Mouse (Mus musculus) liver, embryonic 16.5 days (tissue): ENCODE data around the gene Hpgd. TPM values are rescaled to one million over a fixed set of nuclear protein-coding genes. Genes with fewer than 3 reads are reported as not detected.
A peak's percentile ranks its signal among the peaks of the same experiment; 100 is the strongest.
"Not testable (repeated sequence)": the region's sequence is repeated elsewhere in the genome, so short reads cannot be mapped to it uniquely, and the experiment has no call there.

ENCODE experiments used
- ATAC-seq: fragments of 200-750 bp; cut with Nextera tagmentation; 2 replicates; pipeline ENCODE4 v1.8.0; 2017; ENCODE audit warnings: low read depth, mild to moderate bottlenecking, moderate number of reproducible peaks, moderate library complexity
- H3K27ac ChIP-seq: fragments of 300-500 bp; sonication (generic); 2 replicates; pipeline ENCODE4 v1.5.1; 2014; ENCODE audit warnings: mild to moderate bottlenecking, low read length
- H3K27me3 ChIP-seq: fragments of 300-500 bp; sonication (generic); 2 replicates; pipeline ENCODE4 v1.6.1; 2014; ENCODE audit warnings: low read depth, low read length, mixed read lengths; ENCODE audit not compliant: control insufficient read depth, insufficient read depth
- H3K36me3 ChIP-seq: fragments of 300-500 bp; sonication (generic); 2 replicates; pipeline ENCODE4 v1.6.1; 2014; ENCODE audit warnings: mild to moderate bottlenecking; ENCODE audit not compliant: control insufficient read depth, insufficient read depth
- H3K4me1 ChIP-seq: fragments of 300-500 bp; sonication (generic); 2 replicates; pipeline ENCODE4 v1.6.1; 2014; ENCODE audit warnings: low read depth, low read length, mixed read lengths; ENCODE audit not compliant: control insufficient read depth
- H3K4me2 ChIP-seq: fragments of 300-500 bp; sonication (generic); 2 replicates; pipeline ENCODE4 v1.6.1; 2014; ENCODE audit warnings: low read depth, low read length, mixed read lengths
- H3K4me3 ChIP-seq: fragments of 300-500 bp; sonication (generic); 2 replicates; pipeline ENCODE4 v1.5.1; 2014; ENCODE audit warnings: low read depth, mild to moderate bottlenecking, low read length
- H3K9ac ChIP-seq: fragments of 300-500 bp; sonication (generic); 2 replicates; pipeline ENCODE4 v1.6.1; 2014; ENCODE audit warnings: low read depth, low read length
- H3K9me3 ChIP-seq: fragments of 300-500 bp; sonication (generic); replicated peaks from 2 replicates; pipeline ENCODE4 v1.6.1; 2016; ENCODE audit warnings: low read length; ENCODE audit not compliant: control insufficient read depth
- WGBS: fragments of 180-500 bp; shearing (Covaris S2); extraction: QIAGEN DNeasy Blood & Tissue Kit; methylation state at CpG from one replicate; pipeline ENCODE4 v1.1.7; 2014; ENCODE audit not compliant: insufficient replicate concordance; 5-methylcytosine and 5-hydroxymethylcytosine counted together
- polyA plus RNA-seq: library from polyadenylated mRNA; unstranded; fragments of >200 nt; fragmentation: Nextera tagmentation; extraction: Ambion mirVana; gene quantifications from 2 replicates; pipeline ENCODE4 v1.2.1, GENCODE M21; 2015

The Hpgd gene
- polyA plus RNA-seq, 1 experiment from 2014 or later, result 29.7 TPM

DNA sequence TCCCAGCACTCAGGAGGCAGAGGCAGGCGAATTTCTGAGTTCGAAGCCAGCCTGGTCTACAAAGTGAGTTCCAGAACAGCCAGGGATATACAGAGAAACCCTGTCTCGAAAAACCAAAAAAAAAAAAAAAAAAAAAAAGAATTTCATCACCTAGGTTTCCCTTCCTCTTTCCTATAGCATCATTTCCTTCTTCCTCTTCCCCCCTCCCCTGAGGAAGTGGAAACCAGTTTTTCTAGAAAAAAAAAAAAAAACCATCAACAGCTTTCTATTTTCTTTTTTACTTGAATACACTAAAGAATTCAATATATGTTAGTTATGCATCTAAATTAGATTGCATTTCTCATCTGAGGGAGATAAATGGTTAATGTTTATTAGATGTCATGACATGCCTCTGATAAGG lies 6.9 kb downstream of the Hpgd start:
- H3K4me3 ChIP-seq, H3K36me3 ChIP-seq, H3K27me3 ChIP-seq, H3K9ac ChIP-seq, H3K4me2 ChIP-seq, H3K9me3 ChIP-seq, H3K27ac ChIP-seq, H3K4me1 ChIP-seq, ATAC-seq: not testable (repeated sequence)
- 37% methylated on average over 3 of the region's 3 CpGs for WGBS

GRCm38 (mm10) chr8:56304595-56304994 lies 10.2 kb downstream of the Hpgd start:
- no peak overlapping the region for H3K27ac ChIP-seq
- H3K9ac ChIP-seq, result no peak overlapping the region
- no peaks in the 10 kb centered on the region for H3K9me3 ChIP-seq
- ATAC-seq, result no peak
- 47% methylated on average over 7 of the region's 7 CpGs for WGBS
- H3K27me3 ChIP-seq, result no peaks in the 10 kb centered on the region
- no peaks in the 10 kb centered on the region for H3K36me3 ChIP-seq
- no peaks in the 10 kb centered on the region for H3K4me1 ChIP-seq
- H3K4me2 ChIP-seq, result no peak overlapping the region
- no peak overlapping the region for H3K4me3 ChIP-seq

DNA sequence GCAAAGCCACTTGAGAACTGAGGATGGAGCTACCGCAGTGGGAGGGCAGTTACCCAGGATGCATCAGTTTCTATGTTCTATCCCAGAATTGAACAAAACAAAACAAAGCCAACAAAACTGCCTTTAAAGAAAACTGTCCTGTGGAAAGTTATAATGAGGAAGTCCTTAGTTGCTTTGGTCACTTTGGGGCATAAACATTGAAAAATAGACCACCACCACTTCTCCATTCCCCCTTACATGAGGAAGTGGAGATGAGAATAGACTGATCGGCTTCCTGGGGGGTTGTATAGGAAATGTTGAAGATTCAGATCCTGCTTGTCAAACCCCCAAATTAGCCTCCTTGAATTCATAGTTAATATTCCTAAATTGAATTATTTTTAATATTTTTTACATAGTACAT lies 19.2 kb downstream of the Hpgd start:
- H3K9me3 ChIP-seq, result no peaks in the 10 kb centered on the region

DNA sequence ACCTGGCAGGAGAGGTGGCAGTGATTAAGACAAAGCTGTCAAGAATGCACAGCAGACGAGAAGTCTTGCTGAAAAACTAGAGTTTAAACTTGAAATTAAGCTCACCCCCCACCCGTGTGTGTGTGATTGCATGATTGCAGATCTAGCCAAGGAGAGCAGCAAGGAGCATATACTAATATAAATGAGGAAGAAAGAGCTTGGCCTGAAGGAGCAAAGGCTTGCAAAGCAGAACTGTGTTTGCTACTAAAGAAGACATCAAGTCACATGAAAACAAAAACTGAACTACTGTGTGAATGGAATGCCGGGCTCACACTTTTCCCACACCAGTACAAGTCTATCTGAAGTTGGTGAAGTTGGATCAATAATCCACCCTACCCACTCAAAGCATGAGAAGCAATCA lies 20.8 kb downstream of the Hpgd start:
- 46% methylated on average over 3 of the region's 3 CpGs for WGBS
- Histone ChIP-seq H3K4me1 (no peaks in the 10 kb centered on the region), H3K9me3 (no peaks in the 10 kb centered on the region), H3K27ac (no peak overlapping the region), H3K4me3 (no peak overlapping the region), H3K9ac (no peak overlapping the region), H3K4me2 (no peak overlapping the region), H3K36me3 (no peaks in the 10 kb centered on the region), H3K27me3 (no peaks in the 10 kb centered on the region)
- ATAC-seq, result no peak

More for the DNA sequence above, 19.2 kb downstream of the Hpgd start:
- Histone ChIP-seq H3K27ac (no peak overlapping the region), H3K4me1 (no peaks in the 10 kb centered on the region), H3K36me3 (no peaks in the 10 kb centered on the region), H3K27me3 (no peaks in the 10 kb centered on the region), H3K4me3 (no peak overlapping the region), H3K4me2 (no peak overlapping the region), H3K9ac (no peak overlapping the region)
- 30% methylated on average over 2 of the region's 2 CpGs for WGBS
- no peak for ATAC-seq

DNA sequence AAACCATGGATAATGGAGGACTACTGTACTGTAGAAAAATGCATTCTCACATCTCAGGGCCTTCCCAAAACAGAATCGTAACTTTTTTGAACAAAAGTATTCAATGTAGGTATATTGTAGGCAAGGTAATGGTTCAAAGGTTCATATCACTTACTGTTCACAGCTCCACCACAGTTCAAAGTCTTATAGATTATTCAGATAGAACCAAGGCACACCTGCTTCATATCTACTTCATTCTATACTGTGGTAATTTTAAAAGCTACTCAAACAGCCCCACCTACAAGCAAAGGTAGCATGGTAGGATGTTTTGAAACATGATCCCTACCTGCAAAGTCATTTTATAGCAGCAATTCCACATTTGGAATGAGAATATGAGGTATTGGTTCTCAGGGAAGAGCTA lies 28.9 kb downstream of the Hpgd start:
- no peak overlapping the region for H3K4me2 ChIP-seq
- no peak overlapping the region for H3K4me3 ChIP-seq
- H3K36me3 ChIP-seq, result no peaks in the 10 kb centered on the region
- H3K9ac ChIP-seq, result no peak overlapping the region
- H3K9me3 ChIP-seq, result no peaks in the 10 kb centered on the region
- no peak overlapping the region for H3K27ac ChIP-seq
- H3K4me1 ChIP-seq, result no peaks in the 10 kb centered on the region
- no peak for ATAC-seq
- no peaks in the 10 kb centered on the region for H3K27me3 ChIP-seq
- 59% methylated on average over 1 of the region's 1 CpGs for whole genome bisulfite sequencing

GRCm38 (mm10) chr8:56327709-56328108 lies 33.3 kb downstream of the Hpgd start:
- ATAC-seq, result no peak
- no peak overlapping the region for H3K4me2 ChIP-seq
- H3K9me3 ChIP-seq, result no peaks in the 10 kb centered on the region
- H3K4me3 ChIP-seq, result no peak overlapping the region
- WGBS, result 38% methylated on average over 3 of the region's 3 CpGs
- H3K4me1 ChIP-seq, result no peaks in the 10 kb centered on the region
- no peaks in the 10 kb centered on the region for H3K27me3 ChIP-seq
- no peak overlapping the region for H3K27ac ChIP-seq
- H3K9ac ChIP-seq, result no peak overlapping the region
- no peaks in the 10 kb centered on the region for H3K36me3 ChIP-seq

DNA sequence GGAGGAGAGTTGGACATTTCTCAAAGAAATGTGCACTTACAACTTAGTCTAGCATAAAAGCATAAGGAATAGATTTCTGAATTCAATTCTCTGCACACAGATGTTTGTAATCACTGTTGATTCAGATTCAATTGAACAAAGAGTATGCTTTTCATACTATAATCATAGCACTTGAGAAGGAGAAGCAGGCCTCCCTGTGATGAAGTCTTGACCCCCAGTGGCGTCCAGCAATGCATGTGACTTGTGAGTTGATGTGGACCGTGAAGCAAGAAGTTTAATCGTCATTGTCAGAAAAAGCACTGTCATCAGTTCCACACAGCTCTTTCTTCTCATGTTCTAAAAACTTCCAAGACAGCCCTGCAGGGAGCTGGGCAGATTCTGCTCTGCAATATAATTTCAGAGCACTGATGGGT lies 33.8 kb downstream of the Hpgd start:
- H3K4me3 ChIP-seq, result no peak overlapping the region
- 57% methylated on average over 3 of the region's 3 CpGs for WGBS
- H3K4me1 ChIP-seq, result no peaks in the 10 kb centered on the region
- H3K36me3 ChIP-seq, result no peaks in the 10 kb centered on the region
- H3K9ac ChIP-seq, result no peak overlapping the region
- no peak for ATAC-seq
- no peak overlapping the region for H3K4me2 ChIP-seq
- H3K27ac ChIP-seq, result no peak overlapping the region
- no peaks in the 10 kb centered on the region for H3K9me3 ChIP-seq
- H3K27me3 ChIP-seq, result no peaks in the 10 kb centered on the region

DNA sequence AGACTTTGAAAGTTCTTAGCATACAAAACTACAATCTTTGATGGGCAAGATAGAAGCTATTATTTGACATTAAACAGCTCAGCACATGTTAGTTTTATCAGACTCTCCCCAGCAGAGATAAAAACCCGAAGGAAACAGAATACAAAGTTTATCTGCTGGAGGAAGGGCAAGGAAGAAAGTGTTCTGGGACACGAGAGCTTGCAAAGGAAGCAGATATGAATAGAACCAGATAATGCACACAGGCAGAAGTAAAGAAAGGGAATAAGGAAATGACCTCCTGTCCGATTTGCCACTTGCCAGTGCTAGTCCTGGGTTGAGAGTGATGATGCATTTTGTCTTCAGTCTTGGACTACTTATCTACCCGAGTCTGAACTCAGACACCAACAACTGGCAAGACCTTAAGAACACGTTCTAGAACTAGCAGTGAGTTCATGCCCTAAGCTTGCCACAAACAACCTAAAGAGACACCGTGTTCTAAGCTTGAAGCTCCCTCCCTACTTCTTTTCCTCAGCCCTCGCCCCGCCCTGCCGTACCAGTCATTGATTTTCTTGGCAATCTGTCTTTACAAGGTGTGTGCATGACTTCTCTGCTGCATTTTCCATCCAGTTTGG lies 41.1 kb downstream of the Hpgd start:
- no peaks in the 10 kb centered on the region for H3K36me3 ChIP-seq
- H3K27me3 ChIP-seq, result no peaks in the 10 kb centered on the region
- ATAC-seq, result 0 out of 2 replicates have a peak, but pooled peaks have one; percentile 7
- no peak overlapping the region for H3K4me2 ChIP-seq
- H3K4me1 ChIP-seq, result no peaks in the 10 kb centered on the region
- no peak overlapping the region for H3K4me3 ChIP-seq
- H3K9ac ChIP-seq, result no peak overlapping the region
- no peak overlapping the region for H3K27ac ChIP-seq
- WGBS, result 39% methylated on average over 9 of the region's 9 CpGs
- H3K9me3 ChIP-seq, result no peaks in the 10 kb centered on the region

- H3K36me3 ChIP-seq, result no peaks in the 10 kb centered on the region
- no peak overlapping the region for H3K4me2 ChIP-seq
- H3K9me3 ChIP-seq, result no peaks in the 10 kb centered on the region
- 47% methylated on average over 8 of the region's 8 CpGs for WGBS
- H3K27ac ChIP-seq, result no peak overlapping the region
- H3K4me3 ChIP-seq, result no peak overlapping the region
- no peaks in the 10 kb centered on the region for H3K4me1 ChIP-seq
- no peak for ATAC-seq
- H3K27me3 ChIP-seq, result no peaks in the 10 kb centered on the region
- no peak overlapping the region for H3K9ac ChIP-seq
These were observed 42.4 kb downstream of the Hpgd start for GRCm38 (mm10) chr8:56336771-56337170.
